Mouse (Mus musculus) cortical plate, adult 2 months (tissue): ENCODE measurements around the gene Nelfb.

Source experiments
- CTCF ChIP-seq: fragments of 200-500 bp; IDR thresholded peaks from 2 replicates; pipeline ENCODE4 v1.5.1; 2011; ENCODE audit warnings: mild to moderate bottlenecking, control low read depth, low read length; ENCODE audit not compliant: insufficient read depth; ENCODE audit errors: extremely low read depth
- POLR2A ChIP-seq: fragments of 200-500 bp; IDR thresholded peaks from 2 replicates; pipeline ENCODE4 v1.6.1; 2011; ENCODE audit warnings: mild to moderate bottlenecking, low read length, control low read depth; ENCODE audit not compliant: insufficient read depth; ENCODE audit errors: extremely low read depth

- TF ChIP-seq CTCF, result no peak
- TF ChIP-seq POLR2A, result no peak
These were observed 14.1 kb downstream of the Nelfb start for GRCm38 (mm10) chr2:25197191-25197590.
